Mouse (Mus musculus) central nervous system, embryonic 11.5 days (tissue): ENCODE results near the gene Wdr74. TPM values are rescaled to one million over a fixed set of nuclear protein-coding genes. Genes with fewer than 3 reads are reported as not detected.

Experiments used
- polyA plus RNA-seq: library from polyadenylated mRNA; depleted of rRNA; stranded (reverse); fragments of >200 nt; gene quantifications from 2 replicates; pipeline ENCODE4 v1.2.3, GENCODE M21; 2012; rRNA removed

Wdr74 gene
- polyA plus RNA-seq, result 61.7 and 67.5 TPM in 2 replicates

GRCm38 (mm10) chr19:8735389-8736159, at the start of gene Wdr74:
Wdr74 (plus strand) TSS chr19:8735827.

GRCm38 (mm10) chr19:8722907-8723573, 12.6 kb upstream of the Wdr74 start, which contains the start of gene Slc3a2:
Slc3a2 (minus strand) TSS chr19:8723369.

GRCm38 (mm10) chr19:8740603-8741002, 5.0 kb downstream of the Wdr74 start, which contains the start of gene 1700092M07Rik:
1700092M07Rik (plus strand) TSS chr19:8740718.

GRCm38 (mm10) chr19:8741243-8741869, 5.7 kb downstream of the Wdr74 start, which contains the start of gene Stx5a:
Stx5a (plus strand) TSS chr19:8741413.

DNA sequence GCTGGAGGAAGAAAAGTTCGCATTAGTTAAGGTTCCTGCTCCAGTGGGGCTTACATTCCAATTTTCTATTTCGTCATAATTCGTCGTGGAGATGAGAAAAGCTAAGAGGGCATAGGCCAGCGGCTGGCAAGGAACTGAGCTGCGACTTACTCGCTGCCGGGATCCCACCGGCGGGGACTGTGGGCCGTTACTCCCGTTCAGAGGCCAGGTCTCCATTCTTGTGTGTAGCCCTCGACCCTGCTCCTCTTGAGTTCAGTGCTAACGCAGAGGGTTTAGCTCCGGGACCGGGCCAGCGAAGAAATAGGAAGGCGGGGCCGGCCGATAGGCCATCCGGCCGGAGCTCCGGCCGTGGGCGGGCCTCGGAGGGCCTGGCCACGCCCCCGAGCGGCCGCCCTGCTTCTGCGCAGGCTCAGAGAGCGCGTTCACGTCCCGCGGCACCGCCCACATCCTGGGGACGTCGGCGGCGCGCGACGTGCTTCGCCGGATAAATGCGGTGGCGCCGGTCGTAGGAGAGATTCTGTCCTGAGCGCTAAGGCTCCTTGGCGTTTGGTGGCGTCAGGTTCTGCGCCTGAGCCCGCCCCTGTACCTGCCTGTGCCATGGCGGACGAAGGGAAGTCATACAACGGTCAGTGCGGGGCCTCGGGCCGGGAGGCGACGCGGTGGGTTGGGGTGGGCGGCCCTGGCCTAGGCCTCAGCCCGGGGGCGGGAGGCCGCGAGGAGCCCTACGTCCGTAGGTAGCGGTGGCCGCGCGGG, 21.2 kb downstream of the Wdr74 start, which contains the start of gene Nxf1:
Gene Nxf1, plus strand, starts transcription at position 439 of the 753 bp plus-strand sequence.

GRCm38 (mm10) chr19:8770567-8771270, 35.1 kb downstream of the Wdr74 start, which contains the start of gene Tmem223:
Tmem223 (plus strand) TSS chr19:8770996.

GRCm38 (mm10) chr19:8774086-8774835, 38.6 kb downstream of the Wdr74 start, which contains the start of gene Tmem179b:
Tmem179b (minus strand) TSS chr19:8774467.

DNA sequence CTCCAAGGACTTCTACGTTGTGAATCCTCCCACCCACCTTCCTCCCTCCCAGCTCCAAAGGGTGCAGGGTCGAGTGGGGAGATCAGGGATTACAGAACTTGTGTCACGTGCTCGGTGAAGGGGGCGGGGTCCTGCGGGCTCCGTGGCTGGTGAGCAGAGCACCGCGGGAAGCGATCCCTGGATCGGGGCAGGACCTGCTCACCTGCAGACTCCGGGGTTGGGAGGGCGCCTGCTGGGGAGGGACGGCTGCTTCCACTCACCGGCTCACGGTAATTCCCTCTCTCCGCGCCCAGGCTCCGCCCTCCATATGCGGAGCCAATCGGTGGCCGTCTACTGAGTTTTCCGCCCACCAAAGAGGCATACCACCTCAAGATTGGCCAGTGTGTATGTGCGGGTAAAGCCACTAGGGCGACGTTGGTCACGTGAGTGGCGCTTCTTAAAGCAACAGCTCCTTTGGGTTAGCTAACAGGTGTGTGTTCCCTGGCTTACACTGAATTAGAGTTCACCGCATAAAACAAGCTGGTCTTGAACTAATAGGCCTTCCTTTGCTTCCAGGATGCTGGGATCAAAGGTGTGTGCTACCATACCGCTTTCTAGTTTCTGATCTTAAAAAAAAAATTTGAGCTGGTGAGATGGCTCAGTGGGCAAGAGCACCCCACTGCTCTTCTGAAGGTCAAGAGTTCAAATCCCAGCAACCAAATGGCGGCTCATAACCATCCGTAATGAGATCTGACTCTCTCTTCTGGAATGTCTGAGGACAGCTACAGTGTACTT, 50.6 kb downstream of the Wdr74 start, which contains the start of gene Taf6l:
Gene Taf6l, minus strand, starts transcription at position 410 of the 774 bp plus-strand sequence.

Other genes with a start within 250 kb of the Wdr74 start
- 0.26 and 0.50 TPM in 2 replicates for gene Slc22a8, start 144.6 kb upstream of the Wdr74 start, polyA plus RNA-seq
- gene Slc22a6, start 117.8 kb upstream of the Wdr74 start, polyA plus RNA-seq, result 1.0 and 1.2 TPM in 2 replicates
- gene Chrm1, start 72.0 kb upstream of the Wdr74 start, polyA plus RNA-seq, result 0.18 and 0.32 TPM in 2 replicates
- 95.3 and 154 TPM in 2 replicates for gene Slc3a2, start 12.5 kb upstream of the Wdr74 start, polyA plus RNA-seq
- 3.5 and 4.2 TPM in 2 replicates for gene 1700092M07Rik, start 4.9 kb downstream of the Wdr74 start, polyA plus RNA-seq
- 68.9 and 120 TPM in 2 replicates for gene Stx5a, start 5.6 kb downstream of the Wdr74 start, polyA plus RNA-seq
- gene Nxf1, start 21.2 kb downstream of the Wdr74 start, polyA plus RNA-seq, result 229 and 239 TPM in 2 replicates
- 154 and 167 TPM in 2 replicates for gene Tmem223, start 35.2 kb downstream of the Wdr74 start, polyA plus RNA-seq
- 20.2 and 35.2 TPM in 2 replicates for gene Tmem179b, start 38.6 kb downstream of the Wdr74 start, polyA plus RNA-seq
- gene Taf6l, start 50.6 kb downstream of the Wdr74 start, polyA plus RNA-seq, result 26.9 and 28.7 TPM in 2 replicates
- 133 and 156 TPM in 2 replicates for gene Polr2g, start 62.8 kb downstream of the Wdr74 start, polyA plus RNA-seq
- gene Zbtb3, start 66.7 kb downstream of the Wdr74 start, polyA plus RNA-seq, result 2.9 and 4.6 TPM in 2 replicates
- gene Ttc9c, start 83.5 kb downstream of the Wdr74 start, polyA plus RNA-seq, result 54.1 and 73.8 TPM in 2 replicates
- 83.3 and 183 TPM in 2 replicates for gene Hnrnpul2, start 84.2 kb downstream of the Wdr74 start, polyA plus RNA-seq
- gene AC129217.1, start 93.9 kb downstream of the Wdr74 start, polyA plus RNA-seq, result 2.4 TPM in 1 of 2 replicates, not detected in the other
- gene Bscl2, start 101.6 kb downstream of the Wdr74 start, polyA plus RNA-seq, result 49.4 and 62.6 TPM in 2 replicates
- 52.5 and 74.8 TPM in 2 replicates for gene Gng3, start 103.4 kb downstream of the Wdr74 start, polyA plus RNA-seq
- 0.79 and 0.83 TPM in 2 replicates for gene Lrrn4cl, start 114.9 kb downstream of the Wdr74 start, polyA plus RNA-seq
- gene Ubxn1, start 135.7 kb downstream of the Wdr74 start, polyA plus RNA-seq, result 165 and 393 TPM in 2 replicates
- gene Uqcc3, start 145.1 kb downstream of the Wdr74 start, polyA plus RNA-seq, result 54.0 and 71.8 TPM in 2 replicates
- 7.5 and 10.5 TPM in 2 replicates for gene Lbhd1, start 147.9 kb downstream of the Wdr74 start, polyA plus RNA-seq
- gene Gm49403, start 148.1 kb downstream of the Wdr74 start, polyA plus RNA-seq, result not detected in 2 replicates
- 123 and 143 TPM in 2 replicates for gene 1810009A15Rik, start 153.0 kb downstream of the Wdr74 start, polyA plus RNA-seq
- gene Gm49416, start 153.1 kb downstream of the Wdr74 start, polyA plus RNA-seq, result 11.4 TPM in 1 of 2 replicates, not detected in the other
- 25.3 and 31.6 TPM in 2 replicates for gene Ints5, start 157.2 kb downstream of the Wdr74 start, polyA plus RNA-seq
- 126 and 172 TPM in 2 replicates for gene Ganab, start 162.2 kb downstream of the Wdr74 start, polyA plus RNA-seq
- gene B3gat3, start 184.5 kb downstream of the Wdr74 start, polyA plus RNA-seq, result 84.3 and 108 TPM in 2 replicates
- gene Rom1, start 193.5 kb downstream of the Wdr74 start, polyA plus RNA-seq, result 2.5 and 3.1 TPM in 2 replicates
- gene Eml3, start 193.7 kb downstream of the Wdr74 start, polyA plus RNA-seq, result 25.8 and 32.3 TPM in 2 replicates
- gene Mta2, start 206.0 kb downstream of the Wdr74 start, polyA plus RNA-seq, result 75.1 and 76.6 TPM in 2 replicates
- 28.1 and 28.7 TPM in 2 replicates for gene Tut1, start 218.0 kb downstream of the Wdr74 start, polyA plus RNA-seq
- 547 and 626 TPM in 2 replicates for gene Eef1g, start 231.2 kb downstream of the Wdr74 start, polyA plus RNA-seq